Mouse (Mus musculus) CH12.LX (cell line): Measurements from ENCODE around the gene Cacng6.

Experiments
- CTCF ChIP-seq, 2 experiments: IDR thresholded peaks in 1 of 2; conservative IDR thresholded peaks in 1 of 2; 2 replicates each; pipeline ENCODE4 v1.5.1; 2011 to 2012; ENCODE audit warnings: low read depth in 2 of 2, low read length in 2 of 2, improper control_type of control experiment in 1 of 2, inconsistent platforms in 1 of 2, mild to moderate bottlenecking in 1 of 2, moderate library complexity in 1 of 2
- KAT2A ChIP-seq: IDR thresholded peaks from 2 replicates; pipeline ENCODE4 v1.6.1; 2012; ENCODE audit warnings: low read length, improper control_type of control experiment, inconsistent platforms; ENCODE audit not compliant: insufficient replicate concordance
- MAFK ChIP-seq: IDR thresholded peaks from 2 replicates; pipeline ENCODE4 v1.6.1; 2011; ENCODE audit warnings: low read length, improper control_type of control experiment; ENCODE audit not compliant: insufficient replicate concordance
- SMC3 ChIP-seq: IDR thresholded peaks from 2 replicates; pipeline ENCODE4 v1.6.1; 2011; ENCODE audit warnings: low read depth, low read length, improper control_type of control experiment

DNA sequence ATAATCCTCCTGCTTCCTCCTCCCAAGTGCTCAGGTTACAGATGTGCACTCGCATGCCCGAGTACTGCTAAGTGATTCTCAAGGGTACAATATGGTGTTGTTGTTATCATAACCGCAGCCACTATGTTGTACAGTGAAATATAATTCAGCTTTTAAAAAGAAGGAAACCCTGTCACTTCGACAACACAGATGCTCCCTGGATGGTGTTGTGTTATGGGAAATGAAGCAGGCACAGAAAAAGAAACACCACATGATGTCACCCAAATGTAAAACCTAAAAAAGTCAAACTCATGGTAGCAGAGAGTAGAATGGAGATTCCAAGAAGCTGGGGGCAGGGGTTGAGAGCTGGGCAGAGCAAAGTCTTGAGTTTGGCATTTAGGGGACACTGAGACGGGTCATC lies 26.7 kb downstream of the Cacng6 start:
- TF ChIP-seq CTCF (conservative IDR thresholded peaks at IDR 0.05 in 1 of 2, IDR thresholded peaks at IDR 0.05 in 1 of 2; ENCODE audit: low read depth in 2 of 2, low read length in 2 of 2) (no peak), MAFK (no peak), SMC3 (no peak), KAT2A (no peak)
